Mouse (Mus musculus): ENCODE measurements around the gene Phf21a. TPM values are rescaled to one million over a fixed set of nuclear protein-coding genes. Genes with fewer than 3 reads are reported as not detected.
"Not testable (repeated sequence)": the region's sequence is repeated elsewhere in the genome, so short reads cannot be mapped to it uniquely, and the experiment has no call there.

The Phf21a gene
- polyA plus RNA-seq, 1 experiment from 2014 or later = 20.6 TPM

GRCm38 (mm10) chr2:92082196-92082595, 10.7 kb upstream of the Phf21a start:
- H3K4me2 ChIP-seq = no peak overlapping the region
- ATAC-seq (ENCODE audit: extremely low read depth, insufficient number of reproducible peaks, low FRiP score, low TSS enrichment) = no peak
- 91% methylated on average over 4 of the region's 4 CpGs for WGBS

DNA sequence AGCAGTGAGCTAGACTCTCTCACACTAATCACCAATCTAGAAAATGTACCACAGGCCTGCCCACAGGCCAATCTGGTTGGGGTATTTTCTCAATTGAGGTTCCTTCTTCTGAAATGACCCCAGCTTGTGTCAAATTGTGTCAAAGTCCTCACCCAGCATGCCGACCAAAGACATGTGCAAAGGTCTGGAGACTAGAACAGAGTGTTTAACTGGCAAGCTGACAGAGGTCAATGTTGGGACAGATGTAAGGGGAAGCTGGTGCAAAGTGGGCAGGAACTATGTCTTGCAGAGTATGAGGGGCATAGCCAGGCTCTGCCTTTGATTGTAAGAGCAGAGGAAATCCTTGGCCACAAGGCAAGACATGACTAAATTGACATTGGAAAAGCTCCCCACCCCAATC, 7.2 kb upstream of the Phf21a start:
- no peak for ATAC-seq (ENCODE audit: extremely low read depth, insufficient number of reproducible peaks, low FRiP score, low TSS enrichment)
- no peaks in the 10 kb centered on the region for H3K27me3 ChIP-seq (replicated peaks)
- H3K9me3 ChIP-seq = no peaks in the 10 kb centered on the region
- WGBS = 68% methylated on average over 1 of the region's 1 CpGs
- no peak overlapping the region for H3K9ac ChIP-seq
- no peaks in the 10 kb centered on the region for H3K36me3 ChIP-seq
- no peak overlapping the region for H3K4me3 ChIP-seq
- no peaks in the 10 kb centered on the region for H3K4me1 ChIP-seq
- H3K27ac ChIP-seq (replicated peaks) = no peak overlapping the region
- no peak overlapping the region for H3K4me2 ChIP-seq

More at GRCm38 (mm10) chr2:92082196-92082595, 10.7 kb upstream of the Phf21a start:
- no peaks in the 10 kb centered on the region for H3K9me3 ChIP-seq
- no peak overlapping the region for H3K4me3 ChIP-seq
- H3K27me3 ChIP-seq (replicated peaks) = no peaks in the 10 kb centered on the region
- H3K27ac ChIP-seq (replicated peaks) = no peak overlapping the region
- H3K4me1 ChIP-seq = no peaks in the 10 kb centered on the region
- H3K36me3 ChIP-seq = no peaks in the 10 kb centered on the region
- no peak overlapping the region for H3K9ac ChIP-seq

- no peak overlapping the region for H3K4me3 ChIP-seq
- H3K4me1 ChIP-seq = no peaks in the 10 kb centered on the region
- WGBS = 59% methylated on average over 4 of the region's 4 CpGs
- H3K36me3 ChIP-seq = no peaks in the 10 kb centered on the region
- no peak for ATAC-seq (ENCODE audit: extremely low read depth, insufficient number of reproducible peaks, low FRiP score, low TSS enrichment)
- no peaks in the 10 kb centered on the region for H3K27me3 ChIP-seq (replicated peaks)
- H3K27ac ChIP-seq (replicated peaks) = no peak overlapping the region
- no peaks in the 10 kb centered on the region for H3K9me3 ChIP-seq
- H3K4me2 ChIP-seq = no peak overlapping the region
- H3K9ac ChIP-seq = no peak overlapping the region
Measured at GRCm38 (mm10) chr2:92087065-92087464, 5.9 kb upstream of the Phf21a start.

- WGBS = 79% methylated on average over 4 of the region's 4 CpGs
Measured at GRCm38 (mm10) chr2:92089782-92090181, 3.1 kb upstream of the Phf21a start.

GRCm38 (mm10) chr2:92093503-92093902, 586 bp downstream of the Phf21a start:
- not testable (repeated sequence) for ATAC-seq (ENCODE audit: extremely low read depth, insufficient number of reproducible peaks, low FRiP score, low TSS enrichment); H3K4me2 ChIP-seq; H3K27me3 ChIP-seq (replicated peaks); H3K9ac ChIP-seq; H3K27ac ChIP-seq (replicated peaks); H3K36me3 ChIP-seq; H3K4me1 ChIP-seq; H3K9me3 ChIP-seq; H3K4me3 ChIP-seq
- 72% methylated on average over 2 of the region's 2 CpGs for WGBS

More at GRCm38 (mm10) chr2:92089782-92090181, 3.1 kb upstream of the Phf21a start:
- Histone ChIP-seq H3K36me3 (no peaks in the 10 kb centered on the region), H3K9me3 (no peaks in the 10 kb centered on the region), H3K4me3 (no peak overlapping the region), H3K4me2 (no peak overlapping the region), H3K4me1 (no peaks in the 10 kb centered on the region), H3K9ac (no peak overlapping the region), H3K27ac (replicated peaks) (no peak overlapping the region), H3K27me3 (replicated peaks) (no peaks in the 10 kb centered on the region)
- ATAC-seq (ENCODE audit: extremely low read depth, insufficient number of reproducible peaks, low FRiP score, low TSS enrichment) = no peak

DNA sequence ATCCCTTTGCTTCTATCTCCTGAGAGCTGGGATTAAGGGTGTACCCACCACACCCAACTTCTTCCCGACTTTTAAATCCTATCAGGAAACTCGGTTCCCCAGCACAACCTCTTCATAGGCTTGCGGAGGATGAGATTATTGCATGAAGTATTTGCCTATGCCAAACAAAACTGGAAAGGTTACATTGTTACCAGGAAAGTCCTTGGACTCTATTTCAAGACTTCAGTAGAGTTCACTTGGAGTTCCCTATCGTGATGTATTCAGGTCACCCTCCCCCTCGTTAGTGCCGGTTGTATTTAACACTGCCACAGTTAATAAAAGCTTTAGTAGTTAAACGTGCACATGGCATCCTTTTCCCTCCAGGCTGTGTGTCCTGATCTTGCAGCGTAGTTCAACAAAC, 1.2 kb downstream of the Phf21a start:
- no peaks in the 10 kb centered on the region for H3K36me3 ChIP-seq
- H3K4me2 ChIP-seq = no peak overlapping the region
- H3K9me3 ChIP-seq = no peaks in the 10 kb centered on the region
- no peak overlapping the region for H3K9ac ChIP-seq
- 70% methylated on average over 8 of the region's 8 CpGs for WGBS
- no peaks in the 10 kb centered on the region for H3K27me3 ChIP-seq (replicated peaks)
- no peaks in the 10 kb centered on the region for H3K4me1 ChIP-seq
- ATAC-seq (ENCODE audit: extremely low read depth, insufficient number of reproducible peaks, low FRiP score, low TSS enrichment) = no peak
- no peak overlapping the region for H3K27ac ChIP-seq (replicated peaks)
- no peak overlapping the region for H3K4me3 ChIP-seq

GRCm38 (mm10) chr2:92100768-92101167, 7.9 kb downstream of the Phf21a start:
- 58% methylated on average over 6 of the region's 6 CpGs for WGBS
- Histone ChIP-seq H3K9me3 (peaks cover 6% of the 10 kb centered on the region; the same call in 1 of the 2 replicates), H3K4me2 (no peak overlapping the region), H3K4me1 (no peaks in the 10 kb centered on the region), H3K36me3 (no peaks in the 10 kb centered on the region), H3K4me3 (no peak overlapping the region), H3K27me3 (replicated peaks) (no peaks in the 10 kb centered on the region), H3K27ac (replicated peaks) (no peak overlapping the region), H3K9ac (no peak overlapping the region)
- no peak for ATAC-seq (ENCODE audit: extremely low read depth, insufficient number of reproducible peaks, low FRiP score, low TSS enrichment)

GRCm38 (mm10) chr2:92124523-92124922, 31.6 kb downstream of the Phf21a start:
- H3K9me3 ChIP-seq = no peaks in the 10 kb centered on the region
- ATAC-seq (ENCODE audit: extremely low read depth, insufficient number of reproducible peaks, low FRiP score, low TSS enrichment) = no peak
- H3K4me2 ChIP-seq = no peak overlapping the region
- no peaks in the 10 kb centered on the region for H3K36me3 ChIP-seq
- WGBS = 65% methylated on average over 5 of the region's 5 CpGs
- no peak overlapping the region for H3K27ac ChIP-seq (replicated peaks)
- no peaks in the 10 kb centered on the region for H3K4me1 ChIP-seq
- no peak overlapping the region for H3K4me3 ChIP-seq
- no peak overlapping the region for H3K9ac ChIP-seq
- H3K27me3 ChIP-seq (replicated peaks) = no peaks in the 10 kb centered on the region

DNA sequence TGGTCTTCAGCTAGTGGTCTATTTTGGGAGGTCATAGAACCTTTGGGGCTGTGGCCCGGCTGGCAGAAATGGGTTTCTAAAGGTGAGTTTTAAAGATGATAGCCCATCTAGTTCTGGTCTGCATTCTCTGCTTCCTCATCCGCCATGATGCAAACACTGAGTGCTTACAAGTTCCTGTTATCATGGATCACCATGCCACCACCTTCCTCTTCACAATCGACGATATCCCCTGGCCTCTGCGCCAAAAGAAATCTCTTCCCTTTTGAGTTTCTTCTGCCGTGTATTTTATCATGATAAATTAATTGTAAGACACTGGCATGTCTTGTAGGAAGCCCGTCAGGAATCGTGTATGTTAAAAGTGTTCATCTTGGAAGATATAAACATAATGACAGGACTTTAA, 32.4 kb downstream of the Phf21a start:
- Histone ChIP-seq H3K27ac (replicated peaks) (no peak overlapping the region), H3K4me3 (no peak overlapping the region), H3K4me1 (no peaks in the 10 kb centered on the region), H3K4me2 (no peak overlapping the region), H3K9me3 (no peaks in the 10 kb centered on the region), H3K36me3 (no peaks in the 10 kb centered on the region), H3K27me3 (replicated peaks) (no peaks in the 10 kb centered on the region), H3K9ac (no peak overlapping the region)
- 80% methylated on average over 8 of the region's 8 CpGs for WGBS
- no peak for ATAC-seq (ENCODE audit: extremely low read depth, insufficient number of reproducible peaks, low FRiP score, low TSS enrichment)

GRCm38 (mm10) chr2:92130071-92130470, 37.2 kb downstream of the Phf21a start:
- no peak overlapping the region for H3K27ac ChIP-seq (replicated peaks)
- H3K4me1 ChIP-seq = no peaks in the 10 kb centered on the region
- H3K36me3 ChIP-seq = no peaks in the 10 kb centered on the region
- no peak overlapping the region for H3K9ac ChIP-seq
- WGBS = 89% methylated on average over 7 of the region's 7 CpGs
- H3K9me3 ChIP-seq = no peaks in the 10 kb centered on the region
- no peak overlapping the region for H3K4me3 ChIP-seq
- no peak overlapping the region for H3K4me2 ChIP-seq
- no peak for ATAC-seq (ENCODE audit: extremely low read depth, insufficient number of reproducible peaks, low FRiP score, low TSS enrichment)
- H3K27me3 ChIP-seq (replicated peaks) = no peaks in the 10 kb centered on the region

- Histone ChIP-seq H3K9me3 (no peaks in the 10 kb centered on the region), H3K36me3 (no peaks in the 10 kb centered on the region), H3K27ac (replicated peaks) (no peak overlapping the region), H3K9ac (no peak overlapping the region), H3K4me2 (no peak overlapping the region), H3K27me3 (replicated peaks) (no peaks in the 10 kb centered on the region), H3K4me3 (no peak overlapping the region), H3K4me1 (peaks cover 22% of the 10 kb centered on the region)
- ATAC-seq (ENCODE audit: extremely low read depth, insufficient number of reproducible peaks, low FRiP score, low TSS enrichment) = no peak
Measured at GRCm38 (mm10) chr2:92138736-92139135, 45.8 kb downstream of the Phf21a start.

DNA sequence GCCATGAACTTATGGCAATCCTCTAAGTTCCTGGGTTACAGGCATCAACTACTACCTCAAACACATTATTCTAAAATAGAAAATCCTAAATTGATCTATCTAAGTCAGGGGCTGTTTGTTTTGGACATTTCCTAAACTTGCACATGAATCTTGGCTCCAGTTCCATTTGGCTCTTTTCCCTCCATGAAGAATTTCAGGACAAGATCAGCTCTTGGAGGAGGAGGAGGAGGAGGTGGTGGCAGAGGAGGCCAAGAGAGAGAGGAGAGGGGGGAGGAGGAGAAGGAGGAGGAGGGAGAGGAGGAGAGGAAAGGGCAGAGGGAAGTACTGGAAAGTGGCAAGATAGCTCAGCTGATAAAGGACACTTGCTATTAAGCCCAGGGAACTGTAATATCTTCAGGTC, 46.4 kb downstream of the Phf21a start:
- no peak overlapping the region for H3K27ac ChIP-seq (replicated peaks)
- no peak overlapping the region for H3K4me3 ChIP-seq
- H3K4me1 ChIP-seq = peaks cover 22% of the 10 kb centered on the region
- no peak overlapping the region for H3K4me2 ChIP-seq
- no peaks in the 10 kb centered on the region for H3K9me3 ChIP-seq
- no peak for ATAC-seq (ENCODE audit: extremely low read depth, insufficient number of reproducible peaks, low FRiP score, low TSS enrichment)
- no peaks in the 10 kb centered on the region for H3K36me3 ChIP-seq
- H3K9ac ChIP-seq = no peak overlapping the region
- H3K27me3 ChIP-seq (replicated peaks) = no peaks in the 10 kb centered on the region
